Mouse (Mus musculus): ENCODE results near the gene Serpind1. TPM values are rescaled to one million over a fixed set of nuclear protein-coding genes. Genes with fewer than 3 reads are reported as not detected.

The Serpind1 gene
- polyA plus RNA-seq, 1 experiment from 2014 or later: 0.67 TPM

- Histone ChIP-seq H3K4me1 (ENCODE audit: control insufficient read depth, insufficient read depth, low read length) (no peaks in the 10 kb centered on the region; the same call in 1 of the 2 replicates), H3K4me3 (ENCODE audit: low read length) (no peak overlapping the region), H3K36me3 (ENCODE audit: control insufficient read depth, insufficient read depth) (peaks cover 7% of the 10 kb centered on the region; the same call in 1 of the 2 replicates), H3K9me3 (replicated peaks; ENCODE audit: control insufficient read depth, low read length) (no peaks in the 10 kb centered on the region), H3K4me2 (ENCODE audit: low read depth, low read length) (no peak overlapping the region), H3K27ac (ENCODE audit: low read length) (no peak overlapping the region), H3K9ac (ENCODE audit: low read length) (no peak overlapping the region), H3K27me3 (ENCODE audit: control insufficient read depth, insufficient read depth, low read length) (no peaks in the 10 kb centered on the region)
- ATAC-seq (replicated peaks; ENCODE audit: extremely low read depth, insufficient read depth, low FRiP score): no peak
- WGBS: 88% methylated on average over 2 of the region's 2 CpGs
Measured at GRCm38 (mm10) chr16:17383594-17384326, 52.6 kb downstream of the Serpind1 start.

- Histone ChIP-seq H3K36me3 (ENCODE audit: control insufficient read depth, insufficient read depth) (peaks cover 13% of the 10 kb centered on the region), H3K9me3 (replicated peaks; ENCODE audit: control insufficient read depth, low read length) (no peaks in the 10 kb centered on the region), H3K4me1 (ENCODE audit: control insufficient read depth, insufficient read depth, low read length) (no peaks in the 10 kb centered on the region), H3K27me3 (ENCODE audit: control insufficient read depth, insufficient read depth, low read length) (no peaks in the 10 kb centered on the region), H3K27ac (ENCODE audit: low read length) (no peak overlapping the region), H3K9ac (ENCODE audit: low read length) (no peak overlapping the region), H3K4me3 (ENCODE audit: low read length) (no peak overlapping the region), H3K4me2 (ENCODE audit: low read depth, low read length) (no peak overlapping the region)
- 61% methylated on average over 4 of the region's 4 CpGs for WGBS
- ATAC-seq (replicated peaks; ENCODE audit: extremely low read depth, insufficient read depth, low FRiP score): no peak
Measured at GRCm38 (mm10) chr16:17392784-17393183, 61.6 kb downstream of the Serpind1 start.

Other genes with a start within 250 kb of the Serpind1 start
- gene Ppil2, start 220.1 kb upstream of the Serpind1 start, polyA plus RNA-seq (2015; fragmentation: Nextera tagmentation; extraction: Ambion mirVana): 102 and 111 TPM in 2 replicates
- 16.6 and 19.6 TPM in 2 replicates for gene 2610318N02Rik, start 206.2 kb upstream of the Serpind1 start, polyA plus RNA-seq (2015; fragmentation: Nextera tagmentation; extraction: Ambion mirVana)
- 54.5 and 61.9 TPM in 2 replicates for gene Sdf2l1, start 199.0 kb upstream of the Serpind1 start, polyA plus RNA-seq (2015; fragmentation: Nextera tagmentation; extraction: Ambion mirVana)
- gene Ydjc, start 186.8 kb upstream of the Serpind1 start, polyA plus RNA-seq (2015; fragmentation: Nextera tagmentation; extraction: Ambion mirVana): 4.1 and 6.5 TPM in 2 replicates
- gene Ccdc116, start 184.1 kb upstream of the Serpind1 start, polyA plus RNA-seq (2015; fragmentation: Nextera tagmentation; extraction: Ambion mirVana): 0.22 and 0.76 TPM in 2 replicates
- 268 and 284 TPM in 2 replicates for gene Ube2l3, start 128.7 kb upstream of the Serpind1 start, polyA plus RNA-seq (2015; fragmentation: Nextera tagmentation; extraction: Ambion mirVana)
- gene Rimbp3, start 122.8 kb upstream of the Serpind1 start, polyA plus RNA-seq (2015; fragmentation: Nextera tagmentation; extraction: Ambion mirVana): 0.17 and 0.34 TPM in 2 replicates
- gene Hic2, start 97.8 kb upstream of the Serpind1 start, polyA plus RNA-seq (2015; fragmentation: Nextera tagmentation; extraction: Ambion mirVana): 4.0 and 5.0 TPM in 2 replicates
- gene Tmem191c, start 55.3 kb upstream of the Serpind1 start, polyA plus RNA-seq (2015; fragmentation: Nextera tagmentation; extraction: Ambion mirVana): 10.8 and 15.0 TPM in 2 replicates
- gene Snap29, start 74.6 kb downstream of the Serpind1 start, polyA plus RNA-seq (2015; fragmentation: Nextera tagmentation; extraction: Ambion mirVana): 11.6 and 12.9 TPM in 2 replicates
- 30.8 and 31.7 TPM in 2 replicates for gene Pi4ka, start 74.9 kb downstream of the Serpind1 start, polyA plus RNA-seq (2015; fragmentation: Nextera tagmentation; extraction: Ambion mirVana)
- gene Crkl, start 120.6 kb downstream of the Serpind1 start, polyA plus RNA-seq (2015; fragmentation: Nextera tagmentation; extraction: Ambion mirVana): 43.2 and 52.2 TPM in 2 replicates
- 1.5 TPM in 2 replicates for gene Aifm3, start 158.2 kb downstream of the Serpind1 start, polyA plus RNA-seq (2015; fragmentation: Nextera tagmentation; extraction: Ambion mirVana)
- gene Lztr1, start 177.3 kb downstream of the Serpind1 start, polyA plus RNA-seq (2015; fragmentation: Nextera tagmentation; extraction: Ambion mirVana): 51.8 and 59.2 TPM in 2 replicates
- 37.2 and 38.6 TPM in 2 replicates for gene Thap7, start 199.8 kb downstream of the Serpind1 start, polyA plus RNA-seq (2015; fragmentation: Nextera tagmentation; extraction: Ambion mirVana)
- gene Lrrc74b, start 229.9 kb downstream of the Serpind1 start, polyA plus RNA-seq (2015; fragmentation: Nextera tagmentation; extraction: Ambion mirVana): 0.58 and 0.60 TPM in 2 replicates
- gene P2rx6, start 230.5 kb downstream of the Serpind1 start, polyA plus RNA-seq (2015; fragmentation: Nextera tagmentation; extraction: Ambion mirVana): 0.58 and 0.61 TPM in 2 replicates

Measured in heart, embryonic 16.5 days (tissue).